Mouse (Mus musculus) right cerebral cortex, postnatal 10 days (tissue): ENCODE results near the gene Tmem217.
"Not testable (repeated sequence)": the region's sequence is repeated elsewhere in the genome, so short reads cannot be mapped to it uniquely, and the experiment has no call there.

ENCODE experiments used
- DNase-seq, 2 experiments: peaks; one replicate each; pipeline ENCODE4 v3.0.0; 2021; ENCODE audit warnings: low spot score in 2 of 2

Gene Tmem217

DNA sequence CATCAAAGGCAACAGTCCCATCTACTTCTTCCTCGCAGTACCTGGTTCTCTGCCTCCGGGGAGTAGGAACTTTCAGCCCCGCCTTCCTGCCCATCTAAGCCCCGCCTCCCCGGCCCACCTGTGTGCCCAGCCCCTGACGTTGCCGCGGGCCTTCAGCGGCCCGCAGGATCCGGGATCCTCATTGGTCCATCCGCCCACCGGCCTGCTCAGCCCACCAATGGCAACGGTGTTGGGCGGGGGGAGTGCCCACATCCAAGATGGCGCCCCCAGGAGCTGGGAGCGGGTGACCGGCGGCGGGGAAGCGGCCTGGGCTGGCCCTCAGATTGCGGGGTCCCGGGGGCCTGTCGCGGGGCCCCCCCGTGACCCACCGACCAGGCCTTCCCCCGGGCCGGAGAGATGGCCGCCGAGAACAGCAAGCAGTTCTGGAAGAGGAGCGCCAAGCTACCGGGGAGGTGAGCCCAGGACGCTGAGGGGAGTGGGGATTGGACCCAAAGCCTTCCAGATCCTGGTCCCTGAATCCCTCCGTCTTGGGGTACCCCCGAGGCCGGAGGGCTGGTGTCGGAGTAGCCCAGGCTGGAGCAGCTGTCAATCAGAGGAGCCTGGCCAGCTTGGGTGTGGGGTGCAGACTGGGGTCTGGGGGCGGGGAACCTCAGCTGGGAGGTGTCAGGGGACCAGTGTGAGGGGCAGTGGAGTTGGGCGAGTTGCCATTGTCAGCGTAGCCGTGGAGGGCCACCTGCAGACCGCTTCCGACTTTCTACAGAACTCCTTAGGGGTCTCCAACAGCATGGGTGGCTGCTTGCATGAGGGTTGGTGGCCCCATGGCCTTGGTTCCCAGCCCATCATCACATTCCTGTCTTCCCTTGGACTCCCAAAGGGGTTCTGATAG, 2.4 kb downstream of the Tmem217 start, which contains the start of the genes Gm17657 and Tbc1d22b:
Gm17657 (minus strand) TSS at position 96 of the 886 bp plus-strand sequence.
Tbc1d22b (plus strand) TSS at position 243 of the 886 bp plus-strand sequence.
- DNase-seq, result peak; percentile 97

- DNase-seq, result no peak
Observed at GRCm38 (mm10) chr17:29548994-29549393, 3.2 kb downstream of the Tmem217 start.

GRCm38 (mm10) chr17:29548494-29548893, 3.7 kb downstream of the Tmem217 start:
- no peak for DNase-seq

DNA sequence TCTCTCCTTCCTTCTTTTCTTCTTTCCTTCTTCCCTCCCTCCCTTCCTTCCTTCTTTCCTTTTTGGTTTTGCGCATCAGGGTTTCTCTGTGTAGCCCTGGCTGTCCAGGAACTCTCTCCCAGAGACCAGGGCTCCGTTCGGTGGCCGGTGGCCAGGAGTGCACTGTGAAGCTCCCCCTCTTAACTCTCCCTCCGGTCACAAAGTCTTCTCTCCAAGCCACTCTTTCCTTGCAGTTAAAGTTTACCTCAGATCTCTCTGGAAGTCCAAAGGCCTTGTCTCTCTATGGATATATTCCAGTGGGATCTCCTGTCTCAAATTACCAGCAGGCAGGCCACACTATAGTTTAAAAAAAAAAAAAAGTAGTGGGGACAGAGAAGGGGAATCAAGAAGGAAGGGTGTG, 6.9 kb downstream of the Tmem217 start:
- DNase-seq, result no peak

DNA sequence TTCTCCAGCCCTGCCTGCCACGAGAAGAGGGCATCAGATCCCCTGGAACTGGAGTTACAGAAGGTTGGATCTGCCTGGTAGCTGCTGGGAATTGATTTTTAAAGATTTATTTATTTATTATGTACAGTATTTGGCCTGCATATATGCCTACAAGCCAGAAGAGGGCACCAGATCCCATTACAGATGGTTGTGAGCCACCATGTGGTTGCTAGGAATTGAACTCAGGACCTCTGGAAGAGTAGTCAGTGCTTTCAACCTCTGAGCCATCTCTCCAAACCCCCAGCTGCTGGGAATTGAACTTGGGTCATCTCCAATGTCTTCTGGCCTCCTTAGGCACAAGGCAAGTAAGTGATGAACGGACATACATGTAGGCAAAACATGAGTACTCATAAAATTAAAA, 8.1 kb downstream of the Tmem217 start:
- DNase-seq, result no peak

DNA sequence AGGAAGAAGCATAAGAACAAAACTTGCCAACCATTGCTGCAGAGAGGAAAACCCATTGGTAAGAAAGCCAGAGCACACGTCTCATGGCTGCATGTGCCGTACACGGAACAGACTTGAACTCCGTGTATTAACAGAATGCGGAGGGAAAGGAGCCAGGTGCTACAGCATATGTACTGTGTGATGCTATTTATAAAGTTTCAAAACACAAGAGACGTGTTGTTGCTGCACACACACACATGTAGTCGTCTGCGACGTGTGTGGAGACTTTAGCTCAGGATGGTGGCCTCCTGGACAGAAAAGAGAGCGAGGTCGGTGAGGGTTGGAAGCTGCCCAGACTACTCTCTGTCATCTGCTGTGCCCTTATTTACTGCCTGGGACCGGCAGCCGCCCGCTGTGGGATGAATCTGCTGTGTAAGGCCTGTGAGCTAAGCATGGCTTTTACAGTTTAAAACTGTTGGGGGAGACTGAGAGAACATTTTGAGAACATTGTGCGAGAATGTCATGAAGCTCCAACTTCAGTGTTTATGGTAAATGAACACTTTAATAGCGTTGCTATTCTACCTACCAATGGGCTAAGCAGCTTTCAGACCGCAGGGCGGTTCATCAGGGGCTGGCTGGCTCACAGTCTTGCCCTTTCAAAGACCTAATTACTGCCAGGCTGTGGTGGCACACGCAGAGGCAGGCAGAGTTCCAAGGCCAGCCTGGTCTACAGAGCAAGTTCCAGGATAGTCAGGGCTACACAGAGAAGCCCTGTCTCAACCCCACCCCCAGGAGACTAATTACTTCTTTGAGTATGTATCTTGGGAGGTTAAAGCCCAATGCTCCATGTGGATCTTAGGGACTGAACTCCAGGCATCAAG, 9.1 kb downstream of the Tmem217 start:
- DNase-seq, result no peak

- DNase-seq, result peak; percentile 41 to 47
Observed at GRCm38 (mm10) chr17:29541419-29541818, 10.8 kb downstream of the Tmem217 start.

DNA sequence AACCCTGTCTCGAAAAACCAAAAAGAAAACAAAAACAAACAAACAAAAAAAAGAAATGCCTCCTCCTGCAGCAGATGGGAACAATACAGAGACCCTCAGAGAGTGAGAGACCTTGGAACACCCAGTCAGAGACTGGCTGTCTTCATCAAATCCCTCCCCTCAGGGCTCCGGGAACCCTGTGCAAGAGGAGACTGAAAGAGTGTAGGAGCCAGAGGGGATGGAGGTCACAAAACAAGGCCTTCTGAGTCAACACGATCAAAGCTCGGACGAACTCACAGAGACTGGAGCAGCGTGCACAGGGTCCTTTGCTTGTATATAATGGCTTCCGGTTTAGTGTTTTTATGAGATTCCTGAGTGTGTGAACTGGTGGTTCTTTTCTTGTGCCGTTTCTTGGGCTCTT, 11.8 kb downstream of the Tmem217 start:
- DNase-seq, result no peak

- no peak for DNase-seq
Observed at GRCm38 (mm10) chr17:29533866-29534265, 18.3 kb downstream of the Tmem217 start.

- no peak for DNase-seq
Observed at GRCm38 (mm10) chr17:29531757-29532384, 20.3 kb downstream of the Tmem217 start.

DNA sequence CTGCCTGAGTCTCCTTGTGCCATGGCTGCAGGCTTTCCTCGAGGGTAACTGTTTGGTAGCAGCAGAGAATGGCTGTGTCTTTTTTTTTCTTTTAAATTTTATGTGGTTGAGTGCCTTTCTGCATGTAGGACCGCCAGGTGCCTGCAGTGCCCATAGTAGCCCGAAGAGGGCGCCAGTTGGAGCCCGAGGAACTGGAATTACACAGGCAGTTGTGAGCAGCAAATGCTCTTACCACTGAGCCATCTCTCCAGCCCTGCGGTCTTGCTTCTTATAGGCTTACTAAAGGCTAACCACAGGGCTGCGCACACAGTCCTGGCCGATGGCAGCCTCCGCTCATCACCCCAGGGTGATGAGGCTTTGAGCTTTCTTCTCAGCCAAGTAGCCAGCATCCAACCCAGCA, 20.9 kb downstream of the Tmem217 start:
- DNase-seq, result no peak

- no peak for DNase-seq
Observed at GRCm38 (mm10) chr17:29530508-29530907, 21.7 kb downstream of the Tmem217 start.

GRCm38 (mm10) chr17:29528568-29529187, 23.5 kb downstream of the Tmem217 start:
- peak in 1 of 2 experiments; percentile 33 for DNase-seq

- DNase-seq, result no peak
Observed at GRCm38 (mm10) chr17:29525613-29526012, 26.6 kb downstream of the Tmem217 start.

GRCm38 (mm10) chr17:29519731-29520130, 32.5 kb downstream of the Tmem217 start:
- no peak for DNase-seq

DNA sequence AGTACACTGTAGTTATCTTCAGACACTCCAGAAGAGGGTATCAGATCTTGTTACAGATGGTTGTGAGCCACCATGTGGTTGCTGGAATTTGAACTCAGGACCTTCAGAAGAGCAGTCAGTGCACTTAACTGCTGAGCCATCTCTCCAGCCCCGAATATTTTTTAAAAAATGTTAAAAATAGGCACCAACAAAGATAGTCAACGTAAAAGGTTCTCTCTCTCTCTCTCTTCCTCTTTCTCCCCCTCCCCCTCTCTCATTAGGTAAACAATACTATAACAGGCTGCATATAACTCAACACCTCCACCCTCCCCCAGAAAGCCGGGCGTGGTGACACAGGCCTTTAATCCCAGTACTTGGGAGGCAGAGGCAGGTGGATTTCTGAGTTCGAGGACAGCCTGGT, 33.5 kb downstream of the Tmem217 start:
- not testable (repeated sequence) for DNase-seq

- peak; percentile 84 to 88 for DNase-seq
Observed at GRCm38 (mm10) chr17:29514435-29514834, 37.8 kb downstream of the Tmem217 start.

DNA sequence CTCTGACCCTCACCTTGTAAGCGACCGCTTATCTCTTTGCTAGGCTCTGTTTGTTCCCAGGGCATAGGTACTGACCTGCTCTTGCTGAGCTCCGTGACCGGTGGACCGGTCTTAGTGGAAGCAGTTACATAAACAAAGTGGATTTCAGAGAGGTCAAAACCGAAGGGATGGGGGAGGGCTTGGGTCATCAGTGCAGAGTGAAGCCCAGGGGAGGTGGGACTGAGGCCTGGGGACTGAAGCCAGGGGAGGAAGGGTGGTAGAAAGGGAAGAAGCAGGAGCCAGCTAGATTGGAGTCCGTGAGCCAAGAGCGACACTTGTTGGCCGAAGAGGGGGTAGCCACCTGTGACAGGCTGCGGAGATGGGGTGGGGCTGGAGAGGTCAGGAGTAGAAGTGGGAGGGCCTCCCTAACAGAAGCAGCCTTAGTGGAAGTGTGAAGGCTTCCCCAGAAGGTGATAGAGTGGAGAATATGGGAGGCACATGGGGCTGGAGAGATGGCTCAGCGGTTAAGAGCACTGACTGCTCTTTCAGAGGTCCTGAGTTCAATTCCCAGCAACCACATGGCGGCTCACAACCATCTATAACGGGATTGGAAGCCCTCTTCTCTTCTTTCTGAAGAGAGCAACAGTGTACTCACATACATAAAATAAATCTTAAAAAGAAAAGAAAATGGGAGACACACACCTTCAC, 39.0 kb downstream of the Tmem217 start:
- peak; percentile 45 to 62 for DNase-seq

DNA sequence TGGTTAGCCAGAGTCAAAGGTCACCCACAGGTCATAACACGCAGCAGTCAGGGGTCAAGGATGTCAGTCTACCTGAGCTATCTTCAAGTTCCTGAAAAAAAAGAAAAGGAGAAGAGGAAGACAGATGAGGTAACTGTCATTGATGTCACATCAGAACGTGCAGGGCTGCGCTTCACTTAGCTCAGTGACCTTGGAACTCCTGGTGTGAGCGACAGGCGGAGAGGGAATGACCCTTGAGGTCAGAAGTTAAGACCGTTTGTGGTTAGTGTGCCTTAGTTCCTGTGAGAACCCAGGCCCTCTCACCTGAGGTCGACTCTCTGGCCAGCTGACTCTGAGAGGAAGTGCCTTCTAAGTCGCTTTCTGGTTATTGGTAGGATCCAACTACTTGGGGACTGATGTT, 41.5 kb downstream of the Tmem217 start:
- no peak for DNase-seq

GRCm38 (mm10) chr17:29508927-29509608, 43.1 kb downstream of the Tmem217 start:
- DNase-seq, result no peak
